Mouse (Mus musculus) E14TG2a.4 (cell line): ENCODE measurements around the gene Cygb.
A peak's percentile ranks its signal among the peaks of the same experiment; 100 is the strongest.
"Not testable (repeated sequence)": the region's sequence is repeated elsewhere in the genome, so short reads cannot be mapped to it uniquely, and the experiment has no call there.

Experiments used
- H3K27me3 ChIP-seq: 2 replicates; pipeline ENCODE4 v1.6.1; 2014; ENCODE audit warnings: low read length, control low read depth; ENCODE audit not compliant: insufficient read depth
- H3K36me3 ChIP-seq: 2 replicates; pipeline ENCODE4 v1.6.1; 2014; ENCODE audit warnings: low read length, control low read depth; ENCODE audit not compliant: insufficient read depth
- H3K4me1 ChIP-seq: replicated peaks from 2 replicates; pipeline ENCODE4 v1.6.1; 2014; ENCODE audit warnings: low read depth, low read length, control low read depth
- H3K4me3 ChIP-seq: replicated peaks from 2 replicates; pipeline ENCODE4 v1.5.1; 2014; ENCODE audit warnings: mild to moderate bottlenecking, low read length
- H3K9me3 ChIP-seq: 2 replicates; pipeline ENCODE4 v1.6.1; 2014; ENCODE audit warnings: low read length, control low read depth
- CTCF ChIP-seq: conservative IDR thresholded peaks from 2 replicates; pipeline ENCODE4 v1.5.1; 2014; ENCODE audit warnings: low read length
- NANOG ChIP-seq: IDR thresholded peaks from 2 replicates; pipeline ENCODE4 v1.6.1; 2014; ENCODE audit warnings: borderline replicate concordance, low read length, mixed read lengths
- POU5F1 ChIP-seq: IDR thresholded peaks from 2 replicates; pipeline ENCODE4 v1.6.1; 2014; ENCODE audit warnings: low read length, borderline replicate concordance

Cygb gene

DNA sequence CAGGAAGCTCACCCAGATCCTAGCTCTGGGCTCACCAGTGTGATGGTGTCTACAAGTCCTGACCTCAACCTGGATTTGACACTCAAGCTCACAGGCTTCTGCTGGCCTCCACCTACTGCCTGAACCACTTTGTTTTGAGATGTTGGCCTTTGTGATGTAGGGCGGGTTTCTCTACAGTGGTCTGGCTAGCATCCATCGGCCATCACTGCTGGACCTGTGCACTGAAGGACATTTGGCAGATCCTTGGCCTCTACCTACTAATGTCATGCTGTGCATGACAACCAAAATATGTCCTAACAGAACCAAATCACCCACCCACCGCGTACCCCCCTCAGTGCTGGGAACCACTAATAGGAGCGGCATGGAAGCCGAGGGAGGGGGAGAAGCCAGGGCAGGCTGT, 25.0 kb upstream of the Cygb start:
- H3K4me3 ChIP-seq = 0 out of 2 replicates have a peak overlapping the region, but pooled peaks have one; percentile 32
- H3K4me1 ChIP-seq = peaks cover 99% of the 10 kb centered on the region
- H3K9me3 ChIP-seq = no peaks in the 10 kb centered on the region
- TF ChIP-seq POU5F1 = no peak
- no peaks in the 10 kb centered on the region for H3K27me3 ChIP-seq
- H3K36me3 ChIP-seq = peaks cover 99% of the 10 kb centered on the region

DNA sequence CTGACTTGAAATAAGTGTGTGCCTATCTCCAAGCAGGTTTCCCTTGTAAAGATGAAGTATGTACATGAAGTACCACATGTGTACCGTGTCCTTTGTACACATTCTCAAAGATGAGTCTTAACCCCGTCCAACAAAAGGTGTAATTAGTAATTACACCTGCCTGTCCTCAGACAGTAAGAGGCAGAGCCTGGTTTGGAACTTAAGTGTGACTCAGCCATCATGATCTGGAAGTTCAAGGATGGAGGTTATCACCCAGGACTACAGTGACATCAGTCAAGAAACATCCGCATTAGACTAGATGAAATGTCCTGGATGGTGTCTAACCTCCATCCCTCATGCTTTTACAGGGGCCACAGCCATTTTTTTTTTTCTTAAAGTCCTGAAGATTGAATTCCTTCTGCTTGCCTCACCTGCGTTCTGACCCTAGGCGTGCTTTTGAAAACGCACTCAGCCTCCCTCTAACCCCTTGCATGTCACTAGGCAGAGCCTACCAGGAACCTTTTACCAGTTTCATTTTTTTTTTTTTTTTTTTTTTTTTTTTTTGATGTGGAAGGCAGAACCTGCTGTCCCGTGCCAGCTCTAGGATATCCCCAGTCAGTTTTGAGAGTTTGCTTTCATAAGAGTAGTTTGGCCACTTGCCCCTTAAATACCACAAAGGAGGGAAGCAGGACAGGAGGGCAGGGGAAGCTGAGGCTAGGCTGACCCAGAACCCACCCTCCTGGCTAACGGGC, 23.8 kb upstream of the Cygb start:
- TF ChIP-seq NANOG (no peak), CTCF (no peak)
- H3K4me3 ChIP-seq = no peak overlapping the region
- H3K27me3 ChIP-seq = no peaks in the 10 kb centered on the region
- H3K4me1 ChIP-seq = peaks cover 100% of the 10 kb centered on the region
- no peaks in the 10 kb centered on the region for H3K9me3 ChIP-seq
- H3K36me3 ChIP-seq = peaks cover 100% of the 10 kb centered on the region

DNA sequence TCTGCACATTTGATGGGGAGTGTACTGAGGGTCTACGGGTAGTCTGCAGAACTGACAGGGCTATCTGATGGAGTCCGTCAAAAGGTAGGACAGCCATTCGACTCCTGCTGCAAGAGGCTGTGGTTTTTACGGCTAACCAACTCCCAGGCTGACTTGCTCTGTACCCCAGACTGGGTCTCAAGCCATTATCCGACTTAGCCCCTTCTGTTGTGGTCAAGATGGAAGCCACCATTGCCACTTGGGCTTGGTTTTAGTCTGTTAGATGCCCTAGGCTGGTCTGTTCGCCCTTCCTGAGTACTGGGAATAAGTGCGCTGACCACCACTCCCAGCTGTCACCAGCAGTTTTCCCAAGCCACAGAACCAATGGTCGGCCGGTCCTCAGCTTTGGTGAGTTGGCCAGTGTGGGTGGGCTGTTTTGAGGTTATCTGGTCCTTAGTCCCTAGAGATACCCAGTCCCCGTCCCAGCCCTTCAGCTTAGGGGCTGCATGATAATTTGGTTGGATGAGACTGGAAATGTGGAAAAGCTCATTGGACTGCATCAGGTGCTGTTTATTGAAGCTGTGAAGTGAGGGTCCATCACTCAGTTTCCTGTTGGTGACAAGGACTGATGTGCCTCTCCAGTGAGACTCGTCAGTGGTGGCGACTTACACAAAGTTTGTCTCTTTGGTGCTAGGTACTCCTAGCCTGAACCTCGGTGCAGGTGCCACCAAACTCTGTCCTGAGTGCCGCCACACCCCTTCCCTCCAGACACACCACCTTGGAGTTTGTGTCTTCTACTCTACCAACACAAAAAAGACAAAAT, 22.3 kb upstream of the Cygb start:
- Histone ChIP-seq H3K9me3 (no peaks in the 10 kb centered on the region), H3K36me3 (peaks cover 96% of the 10 kb centered on the region), H3K27me3 (no peaks in the 10 kb centered on the region), H3K4me1 (peaks cover 87% of the 10 kb centered on the region), H3K4me3 (no peak overlapping the region)
- TF ChIP-seq CTCF (no peak), POU5F1 (no peak), NANOG (no peak)

DNA sequence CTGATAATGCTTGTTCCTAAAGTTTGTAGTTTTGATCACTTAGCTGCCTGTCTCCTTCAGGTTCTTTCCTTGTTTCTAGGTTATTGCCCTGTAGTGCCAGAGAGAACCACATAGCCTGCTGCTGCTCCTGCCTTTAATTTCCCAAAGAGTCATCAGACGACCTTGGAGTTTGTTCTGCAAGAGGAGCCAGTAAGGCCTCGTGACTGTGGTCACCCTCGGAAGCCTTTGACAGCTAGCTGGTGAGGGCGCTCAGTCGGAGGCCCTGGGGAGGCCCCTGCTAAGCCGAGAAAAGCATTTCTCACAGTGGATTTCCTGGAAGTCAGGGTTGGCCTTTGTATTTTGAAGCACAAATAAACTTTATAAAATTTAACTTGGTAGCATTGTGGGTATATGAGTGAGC, 21.3 kb upstream of the Cygb start:
- H3K36me3 ChIP-seq = peaks cover 87% of the 10 kb centered on the region
- not testable (repeated sequence) for H3K4me3 ChIP-seq, H3K27me3 ChIP-seq, H3K9me3 ChIP-seq
- H3K4me1 ChIP-seq = peaks cover 83% of the 10 kb centered on the region

DNA sequence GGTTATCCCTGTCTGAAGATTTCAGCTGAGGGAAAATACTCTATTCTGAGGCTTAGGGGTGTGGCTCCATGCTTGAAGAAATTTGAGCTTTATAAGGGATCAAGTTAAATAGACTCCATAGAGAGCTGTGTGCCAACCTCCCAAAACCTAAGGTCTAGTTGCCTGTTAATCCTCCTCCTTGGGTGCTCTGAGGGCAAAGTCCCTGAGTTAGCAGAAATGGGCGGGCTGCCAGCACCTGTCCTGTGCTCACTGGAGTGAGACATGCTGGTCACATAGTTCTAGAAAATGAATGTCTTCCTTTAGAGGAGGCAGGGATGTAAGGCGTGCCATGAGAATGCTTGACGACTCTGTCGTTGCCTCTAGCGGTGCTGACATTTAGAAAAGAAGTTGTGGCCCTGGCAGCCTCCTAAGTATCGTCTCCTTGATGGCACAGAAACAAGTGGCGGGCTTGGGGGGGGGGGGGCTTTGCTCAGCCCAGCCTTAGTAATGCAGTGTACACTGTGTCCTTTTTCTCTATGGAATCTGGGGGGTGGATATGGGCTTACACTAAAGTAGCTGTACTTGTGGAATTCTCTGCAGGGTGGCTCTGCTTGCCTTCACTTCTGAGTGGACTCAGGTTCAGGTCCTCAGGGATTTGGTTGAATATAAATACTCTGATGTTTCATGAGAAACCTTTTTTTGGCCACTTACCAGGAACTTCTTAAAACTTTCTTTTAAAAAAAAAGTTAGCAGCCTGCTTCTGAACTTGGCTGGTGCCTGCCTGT, 20.7 kb upstream of the Cygb start:
- Histone ChIP-seq H3K27me3 (no peaks in the 10 kb centered on the region), H3K4me3 (peak overlapping the region; percentile 99), H3K36me3 (peaks cover 80% of the 10 kb centered on the region), H3K9me3 (no peaks in the 10 kb centered on the region), H3K4me1 (peaks cover 78% of the 10 kb centered on the region)
- TF ChIP-seq CTCF (no peak), POU5F1 (no peak), NANOG (no peak)

DNA sequence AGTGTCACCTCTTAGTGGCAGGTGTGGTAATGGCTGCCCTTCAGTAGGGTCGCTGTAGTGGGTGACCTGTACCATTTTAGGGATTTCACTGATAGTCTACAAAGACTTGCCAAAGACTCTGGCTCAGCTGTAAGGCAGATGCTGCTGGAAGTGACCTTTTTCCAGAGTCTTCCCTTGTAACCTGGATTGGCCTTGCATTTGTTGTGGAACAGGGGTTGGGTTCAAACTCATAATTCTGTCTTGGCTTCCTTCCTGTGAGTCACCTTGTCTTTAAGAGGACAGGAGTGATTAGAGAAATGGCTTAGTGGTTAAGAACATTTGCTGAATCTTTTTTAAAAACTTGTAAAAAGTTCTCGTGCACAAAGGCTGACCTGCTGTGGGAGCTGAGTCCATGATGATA, 19.3 kb upstream of the Cygb start:
- Histone ChIP-seq H3K4me1 (peaks cover 73% of the 10 kb centered on the region), H3K36me3 (peaks cover 67% of the 10 kb centered on the region), H3K9me3 (no peaks in the 10 kb centered on the region), H3K27me3 (peaks cover 1% of the 10 kb centered on the region; the same call in 1 of the 2 replicates), H3K4me3 (peak overlapping the region; percentile 99)
- TF ChIP-seq POU5F1 (no peak), NANOG (no peak), CTCF (no peak)

DNA sequence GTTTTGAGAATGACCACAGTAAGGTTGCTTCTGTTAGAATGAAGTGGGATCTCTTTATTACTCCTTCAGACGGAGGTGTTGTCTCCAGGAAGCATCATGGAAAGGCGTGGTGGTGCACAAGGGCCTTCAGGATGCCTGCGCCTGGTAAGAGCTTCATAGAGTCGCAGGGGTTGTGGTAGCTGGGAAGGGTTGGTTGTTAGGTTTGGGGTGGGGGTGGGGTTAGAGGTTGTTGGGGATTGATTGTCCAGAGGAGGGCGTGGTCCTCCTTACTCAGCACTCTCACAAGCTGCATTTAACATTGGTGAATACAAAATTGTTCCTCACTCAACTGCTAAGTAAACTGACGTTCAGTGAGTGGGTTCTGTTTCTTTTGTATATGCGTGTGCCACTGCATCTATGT, 18.5 kb upstream of the Cygb start:
- Histone ChIP-seq H3K9me3 (no peaks in the 10 kb centered on the region), H3K4me1 (peaks cover 73% of the 10 kb centered on the region), H3K27me3 (peaks cover 8% of the 10 kb centered on the region; the same call in 1 of the 2 replicates), H3K4me3 (peak overlapping the region; percentile 99), H3K36me3 (peaks cover 58% of the 10 kb centered on the region)
- TF ChIP-seq POU5F1 = no peak

DNA sequence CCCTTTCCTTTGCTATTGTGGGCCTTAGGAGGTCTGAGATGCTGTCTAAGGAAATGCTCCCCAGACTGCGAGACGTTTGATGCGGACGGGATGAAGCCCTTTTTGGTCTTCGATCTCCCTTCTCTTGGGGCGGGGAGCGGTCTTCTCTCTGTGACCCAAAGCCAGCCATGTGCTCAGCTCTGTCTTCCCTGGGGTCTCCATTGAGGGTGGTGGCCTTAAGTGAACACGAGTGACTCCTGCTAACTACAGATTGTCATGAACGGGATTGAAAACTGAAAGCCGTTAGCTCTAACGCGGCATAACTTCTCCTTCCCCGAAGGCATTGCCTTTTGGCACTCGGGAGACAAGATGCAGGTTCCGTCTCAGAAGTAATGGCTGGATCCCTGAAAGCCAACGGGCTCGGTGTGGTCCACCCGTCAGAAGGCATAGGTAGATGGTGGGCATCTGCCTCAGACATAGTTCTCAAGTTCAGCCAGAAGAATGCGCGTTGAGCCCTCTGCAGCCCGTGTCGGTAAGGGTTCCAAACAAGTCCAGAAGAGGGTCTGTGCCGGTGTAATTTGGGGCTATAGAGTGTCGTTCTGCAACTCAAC, 17.8 kb upstream of the Cygb start:
- Histone ChIP-seq H3K36me3 (peaks cover 52% of the 10 kb centered on the region), H3K4me1 (peaks cover 68% of the 10 kb centered on the region), H3K9me3 (no peaks in the 10 kb centered on the region), H3K4me3 (peak overlapping the region; percentile 99), H3K27me3 (peaks cover 8% of the 10 kb centered on the region; the same call in 1 of the 2 replicates)
- no peak for TF ChIP-seq NANOG
- TF ChIP-seq CTCF = no peak
- TF ChIP-seq POU5F1 = no peak
